Mouse (Mus musculus): ENCODE results near the gene Col5a1.

GRCm38 (mm10) chr2:27864491-27865365, 21.5 kb upstream of the Col5a1 start:
- TF ChIP-seq CTCF (IDR thresholded peaks at IDR 0.05; ENCODE audit: low read depth, low read length) (no peak), GATA1 (IDR thresholded peaks at IDR 0.05; ENCODE audit: borderline replicate concordance, low read length) (no peak), TAL1 (conservative IDR thresholded peaks at IDR 0.05; ENCODE audit: low read depth, low read length) (no peak)
